Comparison of ENCODE assay signal across 21 mouse cellular contexts in the genomic region with DNA sequence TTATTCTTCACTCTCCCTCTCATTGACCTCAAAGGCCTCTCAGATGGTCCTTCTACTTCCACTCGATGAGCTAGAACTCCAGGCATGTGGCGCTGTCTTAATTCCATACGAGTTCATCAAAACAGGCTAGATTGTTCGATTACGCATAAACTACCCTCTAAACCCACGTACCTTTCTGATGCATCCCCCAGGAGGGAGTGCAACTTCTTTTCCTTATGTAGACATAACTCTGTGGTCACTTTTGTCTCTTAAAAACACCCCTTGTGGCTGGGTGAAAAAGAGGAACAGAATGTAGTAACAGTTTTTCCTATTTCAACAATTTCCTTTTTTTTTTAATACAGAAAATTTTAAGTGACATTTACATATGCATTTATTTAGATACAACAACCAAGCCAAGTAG. TPM values are rescaled to one million over a fixed set of nuclear protein-coding genes. Genes with fewer than 3 reads are reported as not detected.
DNase-seq lines count a peak whose midpoint lies in the region; ATAC-seq and TF ChIP-seq lines count a peak whose summit lies in the region.
"Had no signal": no experiment of that assay in that cellular context is flagged by ENCODE, and none has a peak within 500 bp of the region (broad histone marks: within the 10 kb centered on the region; RNA-seq: fewer than 3 reads in every experiment).

No protein-coding gene starts in this region.

- no peaks in the 10 kb centered on the region for H3K79me2 ChIP-seq in CH12.LX (replicated peaks; ENCODE audit: control insufficient read depth, extremely low read depth, insufficient read depth, poor library complexity, severe bottlenecking)

- peaks cover 2% of the 10 kb centered on the region; the same call in 1 of the 2 replicates for H3K4me1 ChIP-seq in midbrain, embryonic 11.5 days (ENCODE audit: control insufficient read depth, insufficient read depth, low read length)
- peaks cover 3% of the 10 kb centered on the region; the same call in 1 of the 2 replicates for H3K4me1 ChIP-seq in midbrain, embryonic 13.5 days (replicated peaks)
- peaks cover 2 to 12% of the 10 kb centered on the region in 2 experiments; a peak in 2 of 4 replicates for H3K4me1 ChIP-seq in CH12.LX (ENCODE audit: control insufficient read depth in 1 of 2, insufficient read depth in 2 of 2)
- H3K4me1 ChIP-seq: forebrain, embryonic 12.5 days; heart, embryonic 12.5 days; neural tube, embryonic 12.5 days had no signal

- TF ChIP-seq CTCF in CH12.LX (conservative IDR thresholded peaks at IDR 0.05 in 1 of 2, IDR thresholded peaks at IDR 0.05 in 1 of 2; ENCODE audit: low read depth in 2 of 2, low read length in 2 of 2) = no peak

- no peak overlapping the region for H3K27ac ChIP-seq in midbrain, embryonic 11.5 days (ENCODE audit: low read depth, low read length)
- no peak overlapping the region for H3K27ac ChIP-seq in midbrain, embryonic 13.5 days
- H3K27ac ChIP-seq in CH12.LX (ENCODE audit: insufficient read depth, low read depth) = no peak overlapping the region
- H3K27ac ChIP-seq: forebrain, embryonic 12.5 days; hindbrain, embryonic 14.5 days; left cerebral cortex, adult 2 months; liver, embryonic 13.5 days; neural tube, embryonic 12.5 days had no signal

- DNase-seq in midbrain, embryonic 11.5 days (ENCODE audit: low spot score, missing footprints) = peak; percentile 47
- no peak for DNase-seq in CH12.LX (ENCODE audit: extremely low read depth)
- DNase-seq in splenic B cell, adult 2 months (ENCODE audit: low read depth, low spot score) = peak; percentile 66
- no peak for DNase-seq in layer of hippocampus, adult 18-20 months (ENCODE audit: low spot score in 2 of 2)
- DNase-seq in adrenal gland, adult (ENCODE audit: inconsistent age in 2 of 2, low spot score in 1 of 2) = no peak
- DNase-seq: adrenal gland, postnatal 36 days; cerebellum, adult 2 months; heart, adult 11 months; heart, postnatal 14 days; kidney, adult 8-10 months; kidney, postnatal 25 days; liver, embryonic 13.5 days; thymus, postnatal 4 days had no signal

- no peak overlapping the region for H3K4me2 ChIP-seq in midbrain, embryonic 11.5 days
- no peak overlapping the region for H3K4me2 ChIP-seq in midbrain, embryonic 13.5 days (replicated peaks)
- peak overlapping the region; percentile 8 for H3K4me2 ChIP-seq in CH12.LX (ENCODE audit: insufficient read depth, low read depth, poor library complexity, severe bottlenecking)
- H3K4me2 ChIP-seq: forebrain, embryonic 12.5 days; heart, embryonic 12.5 days; hindbrain, embryonic 14.5 days; liver, embryonic 13.5 days; neural tube, embryonic 12.5 days had no signal

- 86% methylated on average over 6 of the region's 6 CpGs for WGBS in midbrain, embryonic 11.5 days
- WGBS in midbrain, embryonic 13.5 days = 86% methylated on average over 6 of the region's 6 CpGs

- no peak for TF ChIP-seq POLR2A in CH12.LX (IDR thresholded peaks at IDR 0.05; ENCODE audit: low read depth, low read length)

- TF ChIP-seq EP300 in CH12.LX (IDR thresholded peaks at IDR 0.05; ENCODE audit: low read length) = no peak

- in situ Hi-C loops in CH12.LX (cut with MboI; ENCODE audit: low pct_ligation_motif_present, low pct_unique_long_range_greater_than_20kb, low sequenced_read_pairs) = no loop called here

- dilution Hi-C loops in CH12.LX (cut with MboI; ENCODE audit: extremely low pct_ligation_motif_present, extremely low pct_unique_long_range_greater_than_20kb, low sequenced_read_pairs) = no loop called here

- no peaks in the 10 kb centered on the region for H3K9me3 ChIP-seq in midbrain, embryonic 11.5 days (ENCODE audit: control insufficient read depth, low read length)
- H3K9me3 ChIP-seq in midbrain, embryonic 13.5 days = no peaks in the 10 kb centered on the region
- H3K9me3 ChIP-seq in CH12.LX (replicated peaks; ENCODE audit: low read length) = no peaks in the 10 kb centered on the region
- H3K9me3 ChIP-seq: forebrain, embryonic 12.5 days; heart, embryonic 12.5 days; liver, embryonic 13.5 days; neural tube, embryonic 12.5 days had no signal

- H3K27me3 ChIP-seq in midbrain, embryonic 11.5 days (ENCODE audit: control insufficient read depth, insufficient read depth, low read length) = no peaks in the 10 kb centered on the region
- no peaks in the 10 kb centered on the region for H3K27me3 ChIP-seq in midbrain, embryonic 13.5 days
- H3K27me3 ChIP-seq in CH12.LX (replicated peaks) = no peaks in the 10 kb centered on the region
- H3K27me3 ChIP-seq in splenic B cell, adult 2 months (ENCODE audit: control insufficient read depth, insufficient read depth, low read length, poor library complexity, severe bottlenecking) = no peaks in the 10 kb centered on the region; the same call in 1 of the 2 replicates
- H3K27me3 ChIP-seq: forebrain, embryonic 12.5 days; heart, embryonic 12.5 days; liver, embryonic 13.5 days; neural tube, embryonic 12.5 days had no signal

- no peak overlapping the region for H3K4me3 ChIP-seq in midbrain, embryonic 11.5 days (ENCODE audit: low read depth, low read length)
- H3K4me3 ChIP-seq in midbrain, embryonic 13.5 days (replicated peaks) = no peak overlapping the region
- no peak overlapping the region for H3K4me3 ChIP-seq in CH12.LX (replicated peaks in 1 of 3; ENCODE audit: low read depth in 2 of 3, low read length in 2 of 3, poor library complexity in 1 of 3)
- H3K4me3 ChIP-seq: forebrain, embryonic 12.5 days; heart, embryonic 12.5 days; left cerebral cortex, adult 2 months; liver, embryonic 13.5 days; neural tube, embryonic 12.5 days had no signal

- no peak for ATAC-seq in midbrain, embryonic 11.5 days (ENCODE audit: low FRiP score)
- ATAC-seq in midbrain, embryonic 13.5 days = no peak
- peak; percentile 55 to 64 for ATAC-seq in hematopoietic stem cell, adult 5-6 weeks (replicated peaks in 1 of 2; ENCODE audit: insufficient read depth in 1 of 2, low FRiP score in 2 of 2, low TSS enrichment in 1 of 2, low read depth in 1 of 2, poor library complexity in 2 of 2, severe bottlenecking in 2 of 2)
- ATAC-seq: activated CD4-positive, CD25-positive, alpha-beta regulatory T cell, adult 4 months had no signal

- H3K9ac ChIP-seq in midbrain, embryonic 11.5 days (ENCODE audit: low read length) = no peak overlapping the region
- H3K9ac ChIP-seq in midbrain, embryonic 13.5 days (replicated peaks) = no peak overlapping the region
- H3K9ac ChIP-seq in CH12.LX (ENCODE audit: insufficient read depth, low read depth) = no peak overlapping the region
- H3K9ac ChIP-seq: forebrain, embryonic 12.5 days; heart, embryonic 12.5 days; hindbrain, embryonic 14.5 days; liver, embryonic 13.5 days; neural tube, embryonic 12.5 days had no signal

- TF ChIP-seq RAD21 in CH12.LX (IDR thresholded peaks at IDR 0.05; ENCODE audit: low read depth, low read length) = no peak

- H3K36me3 ChIP-seq in midbrain, embryonic 11.5 days (ENCODE audit: control insufficient read depth, insufficient read depth, low read length) = no peaks in the 10 kb centered on the region
- H3K36me3 ChIP-seq in midbrain, embryonic 13.5 days = no peaks in the 10 kb centered on the region
- no peaks in the 10 kb centered on the region for H3K36me3 ChIP-seq in CH12.LX (replicated peaks in 1 of 2; ENCODE audit: control insufficient read depth in 1 of 2, insufficient read depth in 1 of 2, low read length in 1 of 2)
- H3K36me3 ChIP-seq in splenic B cell, adult 2 months (ENCODE audit: control insufficient read depth, insufficient read depth, low read length, poor library complexity, severe bottlenecking) = no peaks in the 10 kb centered on the region
- H3K36me3 ChIP-seq: forebrain, embryonic 12.5 days; heart, embryonic 12.5 days; liver, embryonic 13.5 days; neural tube, embryonic 12.5 days had no signal

TF ChIP-seq in CH12.LX, 34 proteins besides CTCF, POLR2A, EP300 and RAD21:
- TF ChIP-seq SMC3 (IDR thresholded peaks at IDR 0.05; ENCODE audit: low read depth, low read length) (no peak), MXI1 (IDR thresholded peaks at IDR 0.05; ENCODE audit: low read depth, low read length) (no peak), NELFE (IDR thresholded peaks at IDR 0.05; ENCODE audit: low read depth, low read length) (no peak), JUN (IDR thresholded peaks at IDR 0.05; ENCODE audit: insufficient read depth, low read depth, low read length) (no peak), USF1 (IDR thresholded peaks at IDR 0.05; ENCODE audit: low read depth, low read length) (no peak), MAX (IDR thresholded peaks at IDR 0.05; ENCODE audit: low read length) (no peak), NRF1 (IDR thresholded peaks at IDR 0.05; ENCODE audit: low read depth, low read length) (no peak), ZNF384 (IDR thresholded peaks at IDR 0.05; ENCODE audit: low read depth, low read length) (peak; percentile 43; the same call in 1 of the 2 replicates)

RNA-seq across cellular contexts. Expression of gene Uhrf1bp1l, which starts 3.8 kb away (rescaled TPM):
- polyA plus RNA-seq in midbrain, embryonic 11.5 days (2014; fragmentation: Nextera tagmentation; extraction: Ambion mirVana) = 28.8 and 30.4 TPM in 2 replicates
- 29.9 and 31.9 TPM in 2 replicates for polyA plus RNA-seq in midbrain, embryonic 13.5 days (2015; fragmentation: Nextera tagmentation; extraction: Ambion mirVana)
- total RNA-seq in CH12.LX (2012; rRNA removed) (31.5 and 40.1 TPM in 2 replicates), CH12.LX (2014; rRNA removed) (18.8 and 19.6 TPM in 2 replicates)
- 26.5 and 27.9 TPM in 2 replicates for polyA plus RNA-seq in CH12.LX (2012; ENCODE audit: insufficient read length, low read depth)
- 25.9 and 27.4 TPM in 2 replicates for total RNA-seq in hematopoietic stem cell, adult 5-6 weeks (2017)
- 10 to 100 TPM; 72.9 to 74.8 TPM for total RNA-seq in layer of hippocampus, adult 18-20 months (2021)

RNA-seq across cellular contexts. Expression of gene Actr6, which starts 8.9 kb away (rescaled TPM):
- polyA plus RNA-seq in midbrain, embryonic 11.5 days (2014; fragmentation: Nextera tagmentation; extraction: Ambion mirVana) = 42.5 and 47.8 TPM in 2 replicates
- 51.2 and 53.8 TPM in 2 replicates for polyA plus RNA-seq in midbrain, embryonic 13.5 days (2015; fragmentation: Nextera tagmentation; extraction: Ambion mirVana)
- 11.7 and 14.6 TPM in 2 replicates for total RNA-seq in CH12.LX (2012; rRNA removed)
- 48.4 and 50.5 TPM in 2 replicates for total RNA-seq in CH12.LX (2014; rRNA removed)
- polyA plus RNA-seq in CH12.LX (2012; ENCODE audit: insufficient read length, low read depth) = 18.0 and 21.4 TPM in 2 replicates
- total RNA-seq in hematopoietic stem cell, adult 5-6 weeks (2017) = 16.1 and 21.8 TPM in 2 replicates
- 10 to 100 TPM; 25.4 to 26.4 TPM for total RNA-seq in layer of hippocampus, adult 18-20 months (2021)

RNA-seq across cellular contexts. Expression of gene Scyl2, which starts 54.9 kb away (rescaled TPM):
- polyA plus RNA-seq in midbrain, embryonic 11.5 days (2014; fragmentation: Nextera tagmentation; extraction: Ambion mirVana) = 26.2 and 31.9 TPM in 2 replicates
- 10.5 and 11.0 TPM in 2 replicates for polyA plus RNA-seq in midbrain, embryonic 13.5 days (2015; fragmentation: Nextera tagmentation; extraction: Ambion mirVana)
- total RNA-seq in CH12.LX (2012; rRNA removed) (14.1 and 15.1 TPM in 2 replicates), CH12.LX (2014; rRNA removed) (17.4 and 19.5 TPM in 2 replicates)
- polyA plus RNA-seq in CH12.LX (2012; ENCODE audit: insufficient read length, low read depth) = 15.5 and 17.2 TPM in 2 replicates
- total RNA-seq in hematopoietic stem cell, adult 5-6 weeks (2017) = 36.1 and 37.8 TPM in 2 replicates
- total RNA-seq in layer of hippocampus, adult 18-20 months (2021) = 10 to 100 TPM; 26.7 to 27.6 TPM

Comparison
In these comparisons a context has a peak if more than half of its experiments do, and no peak if none do; other contexts are left out.
1. ATAC-seq: peak in hematopoietic stem cell, adult 5-6 weeks (2 of 2); none in midbrain, embryonic 11.5 days (single experiment) and midbrain, embryonic 13.5 days (single experiment).
2. DNase-seq: peak in midbrain, embryonic 11.5 days (single experiment) and splenic B cell, adult 2 months (single experiment); none in CH12.LX (single experiment), layer of hippocampus, adult 18-20 months (0 of 2) and adrenal gland, adult (0 of 2).